Mouse (Mus musculus) intestine, embryonic 16.5 days (tissue): ENCODE measurements around the gene Mob1b. TPM values are rescaled to one million over a fixed set of nuclear protein-coding genes. Genes with fewer than 3 reads are reported as not detected.

Experiments used
- ATAC-seq: fragments of 200-750 bp; cut with Nextera tagmentation; 2 replicates; pipeline ENCODE4 v1.8.0; 2017; ENCODE audit warnings: moderate TSS enrichment, moderate library complexity
- H3K27ac ChIP-seq: fragments of 300-500 bp; sonication (generic); 2 replicates; pipeline ENCODE4 v1.5.1; 2014; ENCODE audit warnings: mild to moderate bottlenecking, low read length
- H3K27me3 ChIP-seq: fragments of 300-500 bp; sonication (generic); replicated peaks from 2 replicates; pipeline ENCODE4 v1.6.1; 2014; ENCODE audit warnings: low read length, control low read depth, mixed read lengths; ENCODE audit not compliant: control insufficient read depth, insufficient read depth
- H3K36me3 ChIP-seq: fragments of 300-500 bp; sonication (generic); 2 replicates; pipeline ENCODE4 v1.6.1; 2014; ENCODE audit warnings: low read length, control low read depth; ENCODE audit not compliant: control insufficient read depth, insufficient read depth
- H3K4me1 ChIP-seq: fragments of 300-500 bp; sonication (generic); 2 replicates; pipeline ENCODE4 v1.6.1; 2014; ENCODE audit warnings: low read length, control low read depth, mixed read lengths; ENCODE audit not compliant: control insufficient read depth, insufficient read depth
- H3K4me2 ChIP-seq: fragments of 300-500 bp; sonication (generic); 2 replicates; pipeline ENCODE4 v1.6.1; 2014; ENCODE audit warnings: low read depth, low read length, control low read depth
- H3K4me3 ChIP-seq: fragments of 300-500 bp; sonication (generic); 2 replicates; pipeline ENCODE4 v1.5.1; 2014; ENCODE audit warnings: mild to moderate bottlenecking, low read length
- H3K9ac ChIP-seq: fragments of 300-500 bp; sonication (generic); 2 replicates; pipeline ENCODE4 v1.6.1; 2014; ENCODE audit warnings: low read depth, low read length
- H3K9me3 ChIP-seq: fragments of 300-500 bp; sonication (generic); 2 replicates; pipeline ENCODE4 v1.6.1; 2016; ENCODE audit warnings: low read length, control low read depth; ENCODE audit not compliant: control insufficient read depth
- WGBS: fragments of 180-500 bp; shearing (Covaris S2); extraction: QIAGEN DNeasy Blood & Tissue Kit; methylation state at CpG from one replicate; pipeline ENCODE4 v1.1.7; 2014; 5-methylcytosine and 5-hydroxymethylcytosine counted together
- polyA plus RNA-seq: library from polyadenylated mRNA; unstranded; fragments of >200 nt; fragmentation: Nextera tagmentation; extraction: Ambion mirVana; gene quantifications from 2 replicates; pipeline ENCODE4 v1.2.1, GENCODE M21; 2015

Gene Mob1b
- polyA plus RNA-seq, 1 experiment from 2014 or later: 8.7 TPM

DNA sequence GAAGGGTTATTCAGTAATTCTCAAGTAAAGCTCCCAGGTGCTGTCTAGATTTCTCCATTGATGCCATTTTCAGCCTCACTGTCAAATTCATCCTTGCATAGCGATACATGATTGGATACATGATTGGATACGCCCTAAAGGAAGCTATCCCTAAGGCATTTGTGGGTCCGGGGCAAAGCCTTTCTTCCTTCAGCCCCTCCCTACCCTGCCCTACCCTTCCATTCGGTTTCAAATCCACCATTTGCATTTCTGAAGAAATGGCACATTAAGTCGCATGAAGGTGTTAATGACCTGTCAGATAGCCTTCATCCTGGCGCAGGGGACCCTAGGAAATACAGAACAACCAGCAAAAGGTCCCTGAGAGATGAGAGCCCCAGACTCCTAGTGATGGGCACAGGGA, 35.3 kb upstream of the Mob1b start:
- Histone ChIP-seq H3K4me3 (no peak overlapping the region), H3K27me3 (no peaks in the 10 kb centered on the region), H3K4me2 (no peak overlapping the region), H3K9me3 (no peaks in the 10 kb centered on the region), H3K36me3 (no peaks in the 10 kb centered on the region), H3K4me1 (no peaks in the 10 kb centered on the region), H3K27ac (no peak overlapping the region), H3K9ac (no peak overlapping the region)
- no peak for ATAC-seq
- 25% methylated on average over 6 of the region's 6 CpGs for WGBS

DNA sequence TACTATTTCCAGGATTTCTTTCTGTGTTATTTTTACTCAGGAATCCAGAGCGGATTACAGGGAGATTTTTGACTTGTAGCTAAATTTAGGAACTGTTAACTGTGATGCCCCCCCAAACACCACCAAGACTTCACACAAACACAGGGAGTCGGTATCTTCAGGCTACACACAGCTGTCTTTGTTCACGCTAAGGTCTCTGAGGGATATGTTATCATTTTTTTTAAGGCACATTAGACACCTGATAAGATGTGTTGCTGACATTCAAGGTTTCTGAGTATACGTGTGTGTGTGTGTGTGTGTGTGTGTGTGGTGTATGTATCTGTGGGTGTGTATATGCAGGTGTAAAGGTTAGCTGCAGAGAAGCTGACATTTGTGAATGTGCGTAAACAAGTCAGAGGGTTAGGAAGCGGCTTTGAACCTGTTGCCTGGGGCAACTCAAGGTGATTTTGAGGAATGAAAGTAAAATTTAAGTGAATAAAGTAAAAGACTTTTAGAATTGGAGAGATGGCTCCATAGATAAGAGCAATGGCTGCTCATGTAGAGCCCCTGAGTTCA, 34.8 kb upstream of the Mob1b start:
- no peak overlapping the region for H3K27ac ChIP-seq
- H3K9ac ChIP-seq: no peak overlapping the region
- H3K27me3 ChIP-seq: no peaks in the 10 kb centered on the region
- H3K4me3 ChIP-seq: no peak overlapping the region
- H3K9me3 ChIP-seq: no peaks in the 10 kb centered on the region
- ATAC-seq: no peak; the same call in 1 of the 2 replicates
- WGBS: 62% methylated on average over 6 of the region's 6 CpGs
- H3K4me2 ChIP-seq: no peak overlapping the region
- peaks cover 2% of the 10 kb centered on the region; the same call in 1 of the 2 replicates for H3K4me1 ChIP-seq
- no peaks in the 10 kb centered on the region for H3K36me3 ChIP-seq

DNA sequence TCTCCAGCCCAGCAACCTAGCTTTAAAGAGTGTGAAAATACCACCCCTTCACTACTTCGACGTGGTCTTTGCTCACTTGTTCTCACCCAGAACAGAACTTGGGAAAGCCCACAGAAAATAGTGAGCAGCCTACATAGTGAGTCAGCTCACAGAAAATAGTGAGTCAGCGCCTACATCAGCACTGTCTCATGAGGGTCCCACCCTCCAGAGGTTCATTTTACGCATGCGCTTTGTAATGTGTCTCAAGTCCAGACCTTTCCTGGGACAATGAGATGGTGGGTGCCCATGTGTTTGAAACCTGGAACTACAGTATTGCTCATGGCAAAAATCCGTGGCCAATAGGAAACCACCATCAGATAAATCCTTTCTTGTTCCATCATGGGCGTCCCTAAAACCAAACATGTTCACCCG, 32.7 kb upstream of the Mob1b start:
- Histone ChIP-seq H3K4me1 (peaks cover 7% of the 10 kb centered on the region), H3K36me3 (no peaks in the 10 kb centered on the region), H3K4me3 (no peak overlapping the region), H3K27ac (no peak overlapping the region), H3K4me2 (no peak overlapping the region), H3K9ac (no peak overlapping the region), H3K27me3 (no peaks in the 10 kb centered on the region), H3K9me3 (no peaks in the 10 kb centered on the region)
- no peak for ATAC-seq
- 86% methylated on average over 8 of the region's 8 CpGs for WGBS

DNA sequence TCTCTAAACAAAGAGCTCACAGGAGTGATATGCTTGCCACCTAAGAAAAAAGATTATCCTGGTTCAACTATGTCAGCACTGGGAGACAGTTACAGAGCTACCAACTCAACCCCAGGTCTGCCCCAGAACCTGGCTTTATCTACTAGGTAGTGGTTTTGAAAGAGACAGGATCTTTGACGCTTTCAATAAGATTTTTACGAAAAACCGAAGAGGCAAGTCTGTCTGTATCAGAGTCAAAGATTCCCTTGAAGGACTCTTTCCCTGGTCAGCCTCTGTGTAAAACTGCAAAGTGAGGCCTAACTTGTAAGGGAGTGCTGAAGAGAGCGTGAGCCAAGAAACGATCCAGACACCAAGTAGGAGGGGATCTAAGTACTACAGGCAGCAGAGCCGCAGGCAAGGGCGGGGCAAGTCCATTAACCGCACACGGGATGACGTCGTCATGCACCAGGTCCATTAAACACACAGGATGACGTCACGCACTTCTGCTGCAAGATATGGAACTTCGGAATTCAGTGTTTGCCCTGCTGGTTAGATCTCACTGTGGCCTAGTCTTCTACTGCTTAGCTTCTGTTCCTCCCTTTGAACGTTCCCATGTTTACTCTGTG, 32.0 kb upstream of the Mob1b start:
- Histone ChIP-seq H3K4me3 (no peak overlapping the region), H3K27ac (no peak overlapping the region), H3K36me3 (no peaks in the 10 kb centered on the region), H3K4me2 (no peak overlapping the region), H3K4me1 (peaks cover 7% of the 10 kb centered on the region), H3K27me3 (no peaks in the 10 kb centered on the region), H3K9ac (no peak overlapping the region), H3K9me3 (no peaks in the 10 kb centered on the region)
- peak; percentile 58 for ATAC-seq
- WGBS: 56% methylated on average over 15 of the region's 15 CpGs

DNA sequence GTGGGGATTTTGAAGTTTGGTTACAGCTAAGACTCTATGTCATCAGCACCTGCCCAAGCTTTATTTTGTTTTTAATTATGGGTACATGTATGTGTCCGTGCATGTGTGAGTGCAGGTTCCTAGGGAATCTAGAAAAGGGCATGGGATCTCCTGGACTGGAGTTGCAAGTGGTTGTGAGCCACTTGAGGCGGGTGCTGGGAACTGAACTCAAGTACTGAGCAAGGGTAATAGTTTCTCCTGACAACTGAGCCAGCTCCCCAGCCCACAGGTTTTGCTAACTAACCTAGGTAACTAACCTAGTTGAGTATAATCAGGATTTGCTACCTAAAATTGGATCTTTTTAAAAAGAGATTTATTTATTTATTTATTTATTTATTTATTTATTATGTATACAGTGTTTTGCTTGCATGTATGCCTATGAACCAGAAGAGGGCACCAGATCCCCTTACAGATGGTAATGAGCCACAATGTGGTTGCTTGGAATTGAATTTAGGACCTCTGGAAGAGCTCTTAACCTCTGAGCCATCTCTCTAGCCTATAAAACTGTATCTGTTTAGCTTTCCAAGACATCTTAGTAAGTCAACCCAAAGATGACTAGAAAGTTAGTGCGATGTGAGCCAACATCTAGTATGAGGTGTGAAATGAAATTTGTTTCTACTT, 31.2 kb upstream of the Mob1b start:
- no peaks in the 10 kb centered on the region for H3K27me3 ChIP-seq
- 79% methylated on average over 3 of the region's 3 CpGs for WGBS
- ATAC-seq: 0 out of 2 replicates have a peak, but pooled peaks have one; percentile 6
- peaks cover 7% of the 10 kb centered on the region for H3K4me1 ChIP-seq
- no peak overlapping the region for H3K4me2 ChIP-seq
- H3K36me3 ChIP-seq: no peaks in the 10 kb centered on the region
- H3K27ac ChIP-seq: no peak overlapping the region
- no peaks in the 10 kb centered on the region for H3K9me3 ChIP-seq
- H3K9ac ChIP-seq: no peak overlapping the region
- no peak overlapping the region for H3K4me3 ChIP-seq

DNA sequence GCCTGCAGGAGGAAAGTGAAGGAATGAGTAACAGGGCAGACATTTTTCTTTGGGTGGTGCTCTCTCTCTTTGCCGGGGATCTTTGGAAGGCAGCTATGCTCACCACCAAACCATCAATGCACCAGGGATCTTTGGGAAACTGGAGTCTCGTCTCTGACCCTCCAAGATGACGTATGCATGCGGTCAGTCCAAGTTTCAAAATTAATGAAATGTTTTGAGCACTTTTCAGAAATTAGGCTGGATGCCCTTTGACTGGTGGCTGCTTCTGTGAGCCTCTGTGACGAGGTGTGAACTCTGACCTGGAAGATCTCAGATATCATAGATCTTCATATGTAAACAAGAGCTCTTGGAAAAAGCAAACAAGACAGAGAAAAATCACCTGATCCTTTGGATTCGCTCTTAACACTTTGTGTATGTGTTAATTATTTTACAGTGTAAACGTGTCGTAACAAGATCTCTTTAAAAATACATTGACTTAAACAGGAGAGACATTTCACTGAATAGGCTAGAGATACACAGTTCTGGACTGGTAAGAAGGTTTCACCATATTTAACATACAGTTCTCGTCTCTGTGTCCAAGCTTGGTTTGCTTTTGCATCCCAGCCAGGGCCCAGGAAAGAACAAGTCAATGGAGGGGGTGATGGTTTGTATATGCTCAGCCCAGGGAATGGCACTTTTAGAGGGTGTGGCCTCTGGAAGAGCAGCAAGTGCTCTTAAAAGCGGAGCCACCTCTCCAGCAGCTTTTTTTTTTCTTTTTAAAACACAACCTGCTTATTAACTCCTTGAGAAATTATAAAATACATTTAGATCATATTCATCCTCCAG, 29.8 kb upstream of the Mob1b start:
- 36% methylated on average over 10 of the region's 10 CpGs for WGBS
- Histone ChIP-seq H3K36me3 (no peaks in the 10 kb centered on the region), H3K4me1 (peaks cover 7% of the 10 kb centered on the region), H3K9ac (no peak overlapping the region), H3K9me3 (no peaks in the 10 kb centered on the region), H3K27ac (no peak overlapping the region), H3K4me3 (no peak overlapping the region), H3K27me3 (no peaks in the 10 kb centered on the region), H3K4me2 (no peak overlapping the region)
- ATAC-seq: peak; percentile 46

DNA sequence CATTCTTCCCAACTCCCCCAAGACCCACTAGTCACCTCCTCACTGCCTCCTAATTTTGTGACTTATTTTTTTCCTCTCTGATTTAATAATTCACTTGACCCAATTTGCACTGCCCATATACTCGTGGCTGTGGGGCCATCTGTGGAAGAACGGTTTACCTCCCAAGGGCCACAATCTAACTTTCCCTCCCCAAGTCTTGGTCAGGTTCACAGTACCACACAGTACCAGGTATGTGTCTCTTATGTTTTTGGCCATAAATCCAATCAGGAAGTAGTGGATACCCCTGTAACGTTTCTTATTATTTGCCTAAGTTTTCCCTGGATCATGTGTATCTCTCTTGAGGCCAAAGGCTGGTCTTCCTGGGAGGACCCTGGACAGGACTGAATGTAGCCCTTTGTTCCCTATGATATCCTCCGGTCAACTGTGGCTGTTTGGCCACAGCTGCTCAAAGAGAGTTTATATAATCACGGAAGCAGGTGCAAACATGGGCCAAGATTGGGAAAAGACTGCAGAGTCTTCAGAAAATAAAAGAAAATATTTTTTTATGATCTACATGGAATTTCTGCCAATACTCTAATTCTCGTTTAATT, 29.1 kb upstream of the Mob1b start:
- H3K36me3 ChIP-seq: no peaks in the 10 kb centered on the region
- no peak overlapping the region for H3K27ac ChIP-seq
- no peak overlapping the region for H3K4me2 ChIP-seq
- ATAC-seq: no peak
- 49% methylated on average over 6 of the region's 6 CpGs for WGBS
- H3K27me3 ChIP-seq: no peaks in the 10 kb centered on the region
- peaks cover 7% of the 10 kb centered on the region for H3K4me1 ChIP-seq
- H3K9ac ChIP-seq: no peak overlapping the region
- no peaks in the 10 kb centered on the region for H3K9me3 ChIP-seq
- no peak overlapping the region for H3K4me3 ChIP-seq

DNA sequence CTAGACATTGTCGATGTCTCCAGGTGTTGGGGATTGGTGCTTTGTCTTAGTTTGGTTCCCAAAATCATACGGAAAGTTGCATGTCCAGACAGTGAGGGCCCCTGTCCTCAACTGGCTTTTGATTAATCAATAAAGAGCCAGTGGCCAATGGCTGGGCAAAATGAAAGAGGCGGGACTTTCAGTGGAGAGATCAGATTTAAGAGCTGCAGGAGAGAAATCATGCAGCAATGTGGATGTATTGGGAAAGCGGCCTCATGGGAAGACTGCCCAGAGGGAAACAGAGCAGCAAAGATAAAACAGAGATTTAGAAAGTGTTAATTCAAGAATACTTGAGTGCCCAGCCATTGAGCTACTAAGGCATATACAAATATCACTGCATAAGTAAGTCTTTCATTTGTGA, 28.1 kb upstream of the Mob1b start:
- H3K4me2 ChIP-seq: no peak overlapping the region
- no peaks in the 10 kb centered on the region for H3K36me3 ChIP-seq
- WGBS: 90% methylated on average over 4 of the region's 4 CpGs
- H3K27me3 ChIP-seq: no peaks in the 10 kb centered on the region
- H3K9ac ChIP-seq: no peak overlapping the region
- ATAC-seq: no peak
- H3K9me3 ChIP-seq: no peaks in the 10 kb centered on the region
- no peak overlapping the region for H3K4me3 ChIP-seq
- no peak overlapping the region for H3K27ac ChIP-seq
- H3K4me1 ChIP-seq: peaks cover 7% of the 10 kb centered on the region

DNA sequence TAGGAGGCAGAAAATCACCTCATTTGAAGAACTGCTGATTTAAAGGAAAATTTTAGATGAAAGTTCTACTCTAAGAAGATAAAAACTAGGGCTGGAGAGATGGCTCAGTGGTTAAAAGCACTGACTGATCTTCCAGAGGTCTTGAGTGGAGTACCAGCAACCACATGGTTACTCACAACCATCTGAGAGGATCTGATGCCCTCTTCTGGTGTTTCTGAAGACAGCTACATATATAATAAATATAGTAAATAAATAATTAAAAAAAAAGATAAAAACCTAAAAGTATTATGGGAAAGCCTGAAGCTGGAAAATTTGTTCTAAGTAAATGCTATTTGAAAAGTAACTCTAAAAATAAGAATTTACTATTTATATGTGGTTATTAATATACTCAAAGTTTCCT, 27.6 kb upstream of the Mob1b start:
- no peak overlapping the region for H3K9ac ChIP-seq
- no peak overlapping the region for H3K27ac ChIP-seq
- no peaks in the 10 kb centered on the region for H3K9me3 ChIP-seq
- no peaks in the 10 kb centered on the region for H3K27me3 ChIP-seq
- peaks cover 7% of the 10 kb centered on the region for H3K4me1 ChIP-seq
- no peak for ATAC-seq
- no peak overlapping the region for H3K4me3 ChIP-seq
- H3K4me2 ChIP-seq: no peak overlapping the region
- H3K36me3 ChIP-seq: no peaks in the 10 kb centered on the region
